Mouse (Mus musculus) MN1 (cell line): ENCODE measurements at regions not wholly inside any gene's neighbourhood (a gene's known extent, or its start where the extent isn't known, plus 50 kb on each side); places are given as distances from the start of the nearest gene placed in this dataset.
"Not testable (repeated sequence)": the region's sequence is repeated elsewhere in the genome, so short reads cannot be mapped to it uniquely, and the experiment has no call there.

ENCODE experiments used
- DNase-seq: peaks from one replicate; pipeline ENCODE4 v3.0.0-alpha.2; 2016; ENCODE audit warnings: low spot score

- DNase-seq, result not testable (repeated sequence)
These were observed 366.9 kb upstream of the Olfr1507 start for GRCm38 (mm10) chr14:52862491-52862890.

GRCm38 (mm10) chr14:52855339-52855738 is 359.8 kb upstream of the Olfr1507 start:
- not testable (repeated sequence) for DNase-seq

- not testable (repeated sequence) for DNase-seq
These were observed 358.0 kb upstream of the Olfr1507 start for GRCm38 (mm10) chr14:52853598-52853997.

GRCm38 (mm10) chr14:52847970-52848369 is 352.4 kb upstream of the Olfr1507 start:
- not testable (repeated sequence) for DNase-seq

GRCm38 (mm10) chr14:52824005-52824404 is 328.5 kb upstream of the Olfr1507 start:
- not testable (repeated sequence) for DNase-seq

- DNase-seq, result not testable (repeated sequence)
These were observed 326.1 kb upstream of the Olfr1507 start for GRCm38 (mm10) chr14:52821617-52822016.

- DNase-seq, result not testable (repeated sequence)
These were observed 315.5 kb upstream of the Olfr1507 start for GRCm38 (mm10) chr14:52811128-52811415.

GRCm38 (mm10) chr14:52810275-52811127 is 315.0 kb upstream of the Olfr1507 start:
- DNase-seq, result not testable (repeated sequence)

- not testable (repeated sequence) for DNase-seq
These were observed 306.2 kb upstream of the Olfr1507 start for GRCm38 (mm10) chr14:52801705-52802104.

GRCm38 (mm10) chr14:52792600-52792999 is 297.1 kb upstream of the Olfr1507 start:
- not testable (repeated sequence) for DNase-seq

- DNase-seq, result not testable (repeated sequence)
These were observed 296.3 kb upstream of the Olfr1507 start for GRCm38 (mm10) chr14:52791828-52792227.

- DNase-seq, result not testable (repeated sequence)
These were observed 287.3 kb upstream of the Olfr1507 start for GRCm38 (mm10) chr14:52782832-52783231.

GRCm38 (mm10) chr14:52775816-52776215 is 280.3 kb upstream of the Olfr1507 start:
- DNase-seq, result not testable (repeated sequence)

GRCm38 (mm10) chr14:52769450-52769849 is 273.9 kb upstream of the Olfr1507 start:
- not testable (repeated sequence) for DNase-seq

GRCm38 (mm10) chr14:52752159-52752558 is 256.6 kb upstream of the Olfr1507 start:
- not testable (repeated sequence) for DNase-seq

GRCm38 (mm10) chr14:52726680-52727079 is 231.1 kb upstream of the Olfr1507 start:
- DNase-seq, result not testable (repeated sequence)

GRCm38 (mm10) chr14:52724988-52725387 is 229.4 kb upstream of the Olfr1507 start:
- not testable (repeated sequence) for DNase-seq

- DNase-seq, result no peak
These were observed 225.1 kb upstream of the Olfr1507 start for GRCm38 (mm10) chr14:52720640-52721039.

- DNase-seq, result not testable (repeated sequence)
These were observed 205.3 kb upstream of the Olfr1507 start for GRCm38 (mm10) chr14:52700851-52701250.

GRCm38 (mm10) chr14:52683636-52684035 is 188.1 kb upstream of the Olfr1507 start:
- not testable (repeated sequence) for DNase-seq

- DNase-seq, result no peak
These were observed 158.8 kb upstream of the Olfr1507 start for GRCm38 (mm10) chr14:52654355-52654754.

- DNase-seq, result no peak
These were observed 142.6 kb upstream of the Olfr1507 start for GRCm38 (mm10) chr14:52638179-52638578.

- DNase-seq, result no peak
These were observed 126.6 kb upstream of the Olfr1507 start for GRCm38 (mm10) chr14:52622184-52622583.

- DNase-seq, result no peak
These were observed 84.8 kb upstream of the Olfr1507 start for GRCm38 (mm10) chr14:52580319-52580718.
